Mouse (Mus musculus): Measurements from ENCODE around the gene Mtap.

DNA sequence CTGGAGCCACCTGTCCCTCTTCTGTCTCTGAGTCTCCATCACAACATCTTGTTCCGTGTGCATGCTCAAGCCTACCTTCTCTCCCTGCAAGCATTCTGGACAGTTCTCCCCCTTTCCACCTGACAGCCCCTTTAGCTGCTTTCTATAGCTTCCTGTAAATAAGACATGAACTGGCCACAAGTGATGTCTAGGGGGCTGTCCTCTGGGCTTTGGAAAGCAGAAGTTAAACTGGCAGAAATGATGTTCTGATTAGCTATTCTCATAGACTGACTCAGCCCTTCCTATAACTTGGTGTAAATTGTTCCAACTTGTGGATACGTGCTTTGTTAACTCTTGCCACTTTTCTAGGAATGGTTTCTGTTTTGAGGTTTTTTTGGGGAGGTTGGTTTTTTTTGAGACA is 27.8 kb downstream of the Mtap start:
- no peak for TF ChIP-seq CTCF (IDR thresholded peaks at IDR 0.05)
- TF ChIP-seq EP300 (IDR thresholded peaks at IDR 0.05): no peak
